Mouse (Mus musculus) spleen, adult 2 months (tissue): ENCODE measurements around the gene Astn2. TPM values are rescaled to one million over a fixed set of nuclear protein-coding genes. Genes with fewer than 3 reads are reported as not detected.

Experiments
- DNase-seq, 2 experiments: peaks; one replicate each; pipeline versions ENCODE4 v3.0.0 to v3.0.0-alpha.2; 2012 to 2021; ENCODE audit warnings: low spot score in 2 of 2, low read depth in 1 of 2
- H3K27ac ChIP-seq: fragments of 200-500 bp; 2 replicates; pipeline ENCODE4 v1.5.1; 2012; ENCODE audit warnings: low read length, inconsistent platforms; ENCODE audit not compliant: insufficient read depth
- H3K27me3 ChIP-seq: fragments of 200-500 bp; 2 replicates; pipeline ENCODE4 v1.6.1; 2012; ENCODE audit warnings: mild to moderate bottlenecking, moderate library complexity, low read length, inconsistent platforms; ENCODE audit not compliant: control insufficient read depth, insufficient read depth
- H3K36me3 ChIP-seq: fragments of 200-500 bp; 2 replicates; pipeline ENCODE4 v1.6.1; 2012; ENCODE audit warnings: mild to moderate bottlenecking, low read length, inconsistent platforms; ENCODE audit not compliant: control insufficient read depth, insufficient read depth
- H3K4me1 ChIP-seq: fragments of 200-500 bp; 2 replicates; pipeline ENCODE4 v1.6.1; 2011; ENCODE audit warnings: inconsistent platforms; ENCODE audit not compliant: control insufficient read depth, insufficient read depth, insufficient read length
- H3K4me3 ChIP-seq: fragments of 200-500 bp; 2 replicates; pipeline ENCODE4 v1.5.1; 2011; ENCODE audit warnings: mild to moderate bottlenecking, inconsistent platforms; ENCODE audit not compliant: insufficient read depth, insufficient read length; ENCODE audit errors: extremely low read depth
- CTCF ChIP-seq: fragments of 200-500 bp; IDR thresholded peaks from 2 replicates; pipeline ENCODE4 v1.5.1; 2011; ENCODE audit warnings: mild to moderate bottlenecking, inconsistent platforms; ENCODE audit not compliant: insufficient read depth, insufficient read length, insufficient replicate concordance; ENCODE audit errors: extremely low read depth
- POLR2A ChIP-seq: fragments of 200-500 bp; IDR thresholded peaks from 2 replicates; pipeline ENCODE4 v1.6.1; 2011; ENCODE audit warnings: low read depth, low read length, inconsistent platforms
- WGBS: fragments of 180-500 bp; shearing (Covaris S2); methylation state at CpG from one replicate; pipeline ENCODE4 v1.1.7; 2018; 5-methylcytosine and 5-hydroxymethylcytosine counted together
- polyA plus RNA-seq: library from polyadenylated mRNA; depleted of rRNA; stranded (reverse); fragments of >200 nt; gene quantifications from 2 replicates; pipeline ENCODE4 v1.2.3, GENCODE M21; 2012

Gene Astn2
- polyA plus RNA-seq, 1 experiment = 3.9 TPM

DNA sequence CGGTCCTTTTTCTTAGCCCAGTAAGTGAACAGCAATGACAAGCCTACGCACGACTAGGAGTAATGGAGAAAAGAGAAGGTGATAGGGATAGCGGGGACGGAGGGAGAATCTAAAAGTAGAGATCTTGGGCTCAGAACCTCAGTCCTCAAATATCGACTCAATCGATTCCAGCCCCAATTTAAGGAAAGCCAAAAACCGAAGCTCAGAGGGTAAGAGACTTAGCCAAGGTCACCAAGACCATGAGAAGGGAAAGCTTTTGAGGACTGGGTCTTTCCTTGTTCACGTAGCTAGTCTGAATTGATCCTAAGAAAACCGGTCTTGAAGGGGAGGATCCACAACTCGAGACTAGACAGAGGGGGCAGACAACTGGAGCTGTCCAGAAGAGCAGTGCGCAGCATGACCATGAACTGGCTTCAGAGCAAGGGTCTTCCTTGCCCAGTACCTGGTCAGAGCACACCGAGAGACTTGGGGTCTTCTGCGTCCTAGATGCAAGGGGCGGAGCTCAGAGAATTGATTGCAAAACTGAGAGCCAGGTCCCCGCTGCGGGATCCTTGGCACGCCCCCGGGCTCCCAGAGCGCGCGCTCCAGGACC, 1.2 kb downstream of the Astn2 start:
- Histone ChIP-seq H3K27ac (no peak overlapping the region), H3K27me3 (peaks cover 8% of the 10 kb centered on the region), H3K36me3 (no peaks in the 10 kb centered on the region), H3K4me3 (peak overlapping the region; percentile 11; the same call in 1 of the 2 replicates), H3K4me1 (no peaks in the 10 kb centered on the region)
- 5% methylated on average over 22 of the region's 22 CpGs for WGBS
- DNase-seq = no peak
- TF ChIP-seq CTCF = no peak
- TF ChIP-seq POLR2A = no peak

DNA sequence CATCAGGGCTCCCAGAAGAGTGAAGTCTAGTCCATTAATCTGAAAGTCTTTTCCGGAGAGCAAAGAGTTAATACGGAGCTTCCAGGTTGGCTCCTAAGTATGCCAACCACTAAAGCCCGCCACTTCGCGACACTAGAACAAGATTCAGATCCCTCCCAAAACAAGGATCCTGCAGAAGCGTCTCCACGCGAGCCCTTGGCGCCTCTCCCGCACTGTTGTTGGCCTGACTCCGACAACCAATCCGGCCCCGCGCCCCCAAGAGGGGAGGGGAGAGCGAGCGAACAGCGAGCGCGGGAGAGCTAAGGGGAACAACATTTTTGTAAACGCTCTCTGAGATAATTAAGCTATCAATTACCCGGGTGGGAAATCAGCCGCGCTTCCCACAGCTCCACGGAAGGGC, 1.8 kb downstream of the Astn2 start:
- TF ChIP-seq CTCF (no peak), POLR2A (no peak)
- Histone ChIP-seq H3K27me3 (peaks cover 8% of the 10 kb centered on the region), H3K36me3 (no peaks in the 10 kb centered on the region), H3K4me3 (no peak overlapping the region), H3K4me1 (no peaks in the 10 kb centered on the region), H3K27ac (no peak overlapping the region)
- 4% methylated on average over 24 of the region's 24 CpGs for WGBS
- no peak for DNase-seq

DNA sequence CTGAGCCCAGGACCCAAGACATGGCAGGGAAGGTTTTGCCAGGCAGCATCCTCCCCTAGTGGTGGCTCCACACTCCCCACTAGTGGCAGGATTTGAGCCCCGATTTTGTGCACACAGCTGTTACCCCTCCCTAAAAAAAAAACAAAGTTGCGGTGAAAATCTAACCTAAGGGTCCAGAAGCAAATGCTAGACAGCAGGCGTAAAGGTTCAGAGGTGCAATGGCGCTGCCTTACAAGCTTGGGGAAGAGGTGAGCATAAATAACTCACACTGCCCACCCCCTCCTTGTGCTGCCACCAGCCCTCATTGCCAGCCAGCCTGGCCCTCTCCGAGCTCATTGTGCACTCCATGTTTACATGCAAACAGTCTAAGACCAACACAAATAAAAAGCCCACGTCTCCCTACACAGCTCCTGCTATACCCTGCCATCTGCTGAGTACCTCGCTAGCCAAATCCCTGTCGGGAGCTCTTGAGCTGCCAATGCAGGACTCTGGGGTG, 3.2 kb downstream of the Astn2 start:
- Histone ChIP-seq H3K4me3 (no peak overlapping the region), H3K36me3 (no peaks in the 10 kb centered on the region), H3K27me3 (peaks cover 8% of the 10 kb centered on the region), H3K4me1 (no peaks in the 10 kb centered on the region), H3K27ac (no peak overlapping the region)
- DNase-seq = no peak
- TF ChIP-seq POLR2A = no peak
- TF ChIP-seq CTCF = no peak
- 23% methylated on average over 8 of the region's 8 CpGs for WGBS

DNA sequence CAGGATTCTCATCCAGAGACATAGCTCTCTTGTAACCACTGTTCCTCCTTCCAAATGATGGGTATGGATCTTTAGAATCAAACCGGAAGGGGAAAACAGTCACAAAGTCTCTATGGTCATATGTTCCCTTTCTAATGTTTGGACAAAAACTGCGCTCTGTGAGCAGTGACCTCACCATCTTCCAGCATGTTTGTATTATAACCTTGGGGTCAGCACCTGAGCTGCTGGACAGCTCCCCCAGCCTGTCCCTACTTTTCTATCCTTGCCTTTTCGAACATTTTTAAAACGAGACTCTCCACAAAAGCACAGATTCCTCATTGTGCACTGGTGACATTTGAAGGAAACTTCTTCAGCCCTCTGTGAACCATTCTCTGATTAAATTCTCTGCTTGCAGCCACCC, 5.3 kb downstream of the Astn2 start:
- WGBS = 49% methylated on average over 4 of the region's 4 CpGs
- no peak overlapping the region for H3K4me3 ChIP-seq
- no peak overlapping the region for H3K27ac ChIP-seq
- H3K4me1 ChIP-seq = no peaks in the 10 kb centered on the region
- H3K27me3 ChIP-seq = peaks cover 4% of the 10 kb centered on the region
- no peaks in the 10 kb centered on the region for H3K36me3 ChIP-seq
- DNase-seq = no peak
- TF ChIP-seq CTCF = no peak
- TF ChIP-seq POLR2A = no peak

DNA sequence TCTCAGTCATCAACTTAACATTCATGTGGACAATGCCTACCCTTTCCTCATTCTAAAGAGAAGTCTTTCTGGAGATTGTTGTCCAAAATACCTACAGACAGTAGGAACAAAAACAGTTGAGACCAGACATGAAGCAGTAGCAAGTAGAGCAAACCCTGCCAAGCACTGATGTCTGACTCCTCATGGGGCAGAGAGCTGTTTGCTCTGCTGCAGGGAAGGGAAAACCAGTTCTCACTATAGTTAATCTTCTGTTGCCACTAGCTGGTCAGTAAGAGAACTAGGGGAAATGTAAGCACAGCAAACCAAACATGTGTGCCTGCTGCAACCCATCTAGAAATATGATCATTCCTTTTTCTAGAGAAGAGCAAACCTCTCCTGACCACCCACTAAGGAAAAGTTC, 7.2 kb downstream of the Astn2 start:
- Histone ChIP-seq H3K27me3 (no peaks in the 10 kb centered on the region), H3K4me3 (no peak overlapping the region), H3K36me3 (no peaks in the 10 kb centered on the region), H3K27ac (no peak overlapping the region), H3K4me1 (no peaks in the 10 kb centered on the region)
- DNase-seq = no peak
- TF ChIP-seq POLR2A (no peak), CTCF (no peak)

DNA sequence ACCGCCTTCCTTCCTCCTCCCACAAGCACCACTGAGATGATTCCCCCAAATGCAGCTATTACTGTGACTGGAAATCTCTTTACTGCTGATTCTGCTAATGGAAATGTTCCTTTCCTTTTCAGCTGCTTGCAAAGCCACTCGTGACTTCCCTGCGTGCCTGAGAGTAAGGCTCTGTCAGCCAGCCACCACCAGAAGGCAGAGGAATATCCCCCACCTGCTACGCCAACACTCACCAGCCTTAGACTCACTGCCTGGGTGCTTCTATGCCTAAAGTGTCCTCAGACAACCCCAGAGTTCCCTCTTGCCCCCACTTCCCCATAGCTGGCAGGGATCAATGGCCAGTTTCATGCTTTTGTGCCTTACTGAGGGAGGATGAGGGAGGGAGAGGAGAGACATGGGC, 11.1 kb downstream of the Astn2 start:
- no peak overlapping the region for H3K4me3 ChIP-seq
- H3K36me3 ChIP-seq = no peaks in the 10 kb centered on the region
- no peak overlapping the region for H3K27ac ChIP-seq
- H3K27me3 ChIP-seq = no peaks in the 10 kb centered on the region
- no peak for TF ChIP-seq CTCF
- TF ChIP-seq POLR2A = no peak
- 78% methylated on average over 4 of the region's 4 CpGs for WGBS
- DNase-seq = no peak
- no peaks in the 10 kb centered on the region for H3K4me1 ChIP-seq

DNA sequence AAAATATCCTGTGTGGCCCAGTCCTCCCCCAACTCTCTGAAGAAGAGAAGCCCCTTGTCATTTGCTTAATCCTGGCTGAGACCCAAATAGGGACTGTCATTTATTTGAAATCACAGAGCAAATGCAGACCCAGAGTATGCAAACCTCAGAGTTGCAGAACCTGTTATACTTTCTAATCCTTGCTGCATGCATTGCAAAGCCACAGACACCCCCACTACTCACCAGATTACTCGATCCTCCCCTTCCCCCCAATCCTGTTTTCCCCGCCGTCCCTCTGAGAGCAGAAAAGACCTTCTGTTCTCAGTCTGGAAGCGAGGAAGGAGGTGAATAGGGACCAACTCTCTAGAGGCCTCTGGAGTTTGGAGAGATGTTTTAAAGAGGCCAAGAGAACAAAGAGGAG, 13.9 kb downstream of the Astn2 start:
- Histone ChIP-seq H3K27me3 (no peaks in the 10 kb centered on the region), H3K27ac (no peak overlapping the region), H3K4me1 (no peaks in the 10 kb centered on the region), H3K4me3 (no peak overlapping the region), H3K36me3 (no peaks in the 10 kb centered on the region)
- no peak for TF ChIP-seq POLR2A
- TF ChIP-seq CTCF = no peak
- DNase-seq = no peak
- WGBS = 61% methylated on average over 4 of the region's 4 CpGs
